Mouse (Mus musculus): ENCODE measurements around the gene Grik3.

GRCm38 (mm10) chr4:125556405-125557308 is 66.2 kb downstream of the Grik3 start:
- TF ChIP-seq POLR2A (IDR thresholded peaks at IDR 0.05; ENCODE audit: insufficient read length, low read depth) (no peak), SRF (IDR thresholded peaks at IDR 0.05; ENCODE audit: control insufficient read depth, insufficient read length, low read depth) (no peak), E2F4 (IDR thresholded peaks at IDR 0.05; ENCODE audit: insufficient read depth) (no peak), CEBPB (IDR thresholded peaks at IDR 0.05; ENCODE audit: insufficient read depth, poor library complexity, severe bottlenecking) (no peak), POLR2AphosphoS2 (IDR thresholded peaks at IDR 0.05; ENCODE audit: insufficient read length, low read depth) (no peak)
